Mouse (Mus musculus): ENCODE results near the gene Fam117a. TPM values are rescaled to one million over a fixed set of nuclear protein-coding genes. Genes with fewer than 3 reads are reported as not detected.

The Fam117a gene
- polyA plus RNA-seq, 1 experiment from 2014 or later, result 13.8 TPM

GRCm38 (mm10) chr11:95384319-95384972 is 47.6 kb downstream of the Fam117a start, which contains the start of gene Slc35b1:
Gene Slc35b1 (plus strand): TSS chr11:95384692.
- H3K36me3 ChIP-seq, result peaks cover 42% of the 10 kb centered on the region
- peak within 1 kb of the TSS; percentile 59 for H3K4me3 ChIP-seq
- H3K27me3 ChIP-seq, result no peaks in the 10 kb centered on the region
- peak; percentile 97 for ATAC-seq (ENCODE audit: borderline replicate concordance, extremely low read depth, low FRiP score, low TSS enrichment)
- under 1% methylated on average over 42 of the region's 42 CpGs for WGBS
- H3K4me1 ChIP-seq, result peaks cover 10% of the 10 kb centered on the region
- peak within 1 kb of the TSS; percentile 68 for H3K9ac ChIP-seq
- H3K9me3 ChIP-seq, result no peaks in the 10 kb centered on the region
- peak within 1 kb of the TSS; percentile 83 for H3K27ac ChIP-seq
- peak within 1 kb of the TSS; percentile 62 for H3K4me2 ChIP-seq

- Histone ChIP-seq H3K4me2 (peak overlapping the region; percentile 62), H3K27me3 (no peaks in the 10 kb centered on the region), H3K36me3 (peaks cover 47% of the 10 kb centered on the region), H3K27ac (peak overlapping the region; percentile 83), H3K9me3 (no peaks in the 10 kb centered on the region), H3K4me3 (peak overlapping the region; percentile 59), H3K9ac (peak overlapping the region; percentile 68), H3K4me1 (peaks cover 10% of the 10 kb centered on the region)
- 0 out of 2 replicates have a peak, but pooled peaks have one; percentile 24 for ATAC-seq (ENCODE audit: borderline replicate concordance, extremely low read depth, low FRiP score, low TSS enrichment)
- WGBS, result under 1% methylated on average over 14 of the region's 14 CpGs
Measured at GRCm38 (mm10) chr11:95384973-95385320, 48.1 kb downstream of the Fam117a start.

GRCm38 (mm10) chr11:95387354-95387753 is 50.5 kb downstream of the Fam117a start:
- Histone ChIP-seq H3K9ac (no peak overlapping the region), H3K36me3 (peaks cover 51% of the 10 kb centered on the region), H3K27ac (no peak overlapping the region), H3K4me1 (peaks cover 10% of the 10 kb centered on the region), H3K4me2 (no peak overlapping the region), H3K27me3 (no peaks in the 10 kb centered on the region), H3K9me3 (no peaks in the 10 kb centered on the region), H3K4me3 (no peak overlapping the region)
- 79% methylated on average over 7 of the region's 7 CpGs for WGBS
- ATAC-seq (ENCODE audit: borderline replicate concordance, extremely low read depth, low FRiP score, low TSS enrichment), result no peak

GRCm38 (mm10) chr11:95389006-95389405 is 52.2 kb downstream of the Fam117a start:
- WGBS, result 70% methylated on average over 3 of the region's 3 CpGs
- Histone ChIP-seq H3K9ac (no peak overlapping the region), H3K4me2 (no peak overlapping the region), H3K36me3 (peaks cover 51% of the 10 kb centered on the region), H3K4me3 (no peak overlapping the region), H3K4me1 (peaks cover 10% of the 10 kb centered on the region), H3K27me3 (no peaks in the 10 kb centered on the region), H3K9me3 (no peaks in the 10 kb centered on the region), H3K27ac (no peak overlapping the region)
- no peak for ATAC-seq (ENCODE audit: borderline replicate concordance, extremely low read depth, low FRiP score, low TSS enrichment)

GRCm38 (mm10) chr11:95390420-95390819 is 53.6 kb downstream of the Fam117a start:
- Histone ChIP-seq H3K27ac (no peak overlapping the region), H3K9ac (no peak overlapping the region), H3K27me3 (no peaks in the 10 kb centered on the region), H3K4me1 (peaks cover 9% of the 10 kb centered on the region), H3K36me3 (peaks cover 51% of the 10 kb centered on the region), H3K4me2 (no peak overlapping the region), H3K9me3 (no peaks in the 10 kb centered on the region), H3K4me3 (no peak overlapping the region)
- WGBS, result 87% methylated on average over 6 of the region's 6 CpGs
- ATAC-seq (ENCODE audit: borderline replicate concordance, extremely low read depth, low FRiP score, low TSS enrichment), result no peak

- H3K27ac ChIP-seq, result no peak overlapping the region
- WGBS, result 68% methylated on average over 4 of the region's 4 CpGs
- H3K4me3 ChIP-seq, result no peak overlapping the region
- peaks cover 48% of the 10 kb centered on the region for H3K36me3 ChIP-seq
- no peaks in the 10 kb centered on the region for H3K27me3 ChIP-seq
- H3K9me3 ChIP-seq, result no peaks in the 10 kb centered on the region
- no peak overlapping the region for H3K4me2 ChIP-seq
- peaks cover 1% of the 10 kb centered on the region; the same call in 1 of the 2 replicates for H3K4me1 ChIP-seq
- no peak overlapping the region for H3K9ac ChIP-seq
- no peak for ATAC-seq (ENCODE audit: borderline replicate concordance, extremely low read depth, low FRiP score, low TSS enrichment)
Measured at GRCm38 (mm10) chr11:95391201-95391600, 54.4 kb downstream of the Fam117a start.

- WGBS, result 72% methylated on average over 5 of the region's 5 CpGs
- H3K9me3 ChIP-seq, result no peaks in the 10 kb centered on the region
- no peak overlapping the region for H3K4me2 ChIP-seq
- H3K4me1 ChIP-seq, result no peaks in the 10 kb centered on the region
- ATAC-seq (ENCODE audit: borderline replicate concordance, extremely low read depth, low FRiP score, low TSS enrichment), result no peak
- H3K27me3 ChIP-seq, result no peaks in the 10 kb centered on the region
- H3K27ac ChIP-seq, result no peak overlapping the region
- H3K4me3 ChIP-seq, result no peak overlapping the region
- peaks cover 45% of the 10 kb centered on the region for H3K36me3 ChIP-seq
- H3K9ac ChIP-seq, result no peak overlapping the region
Measured at GRCm38 (mm10) chr11:95391743-95392142, 54.9 kb downstream of the Fam117a start.

GRCm38 (mm10) chr11:95392223-95392667 is 55.4 kb downstream of the Fam117a start:
- H3K4me3 ChIP-seq, result no peak overlapping the region
- H3K27ac ChIP-seq, result no peak overlapping the region
- H3K4me2 ChIP-seq, result no peak overlapping the region
- H3K27me3 ChIP-seq, result no peaks in the 10 kb centered on the region
- 49% methylated on average over 7 of the region's 7 CpGs for WGBS
- peaks cover 40% of the 10 kb centered on the region for H3K36me3 ChIP-seq
- H3K9ac ChIP-seq, result no peak overlapping the region
- no peak for ATAC-seq (ENCODE audit: borderline replicate concordance, extremely low read depth, low FRiP score, low TSS enrichment)
- H3K9me3 ChIP-seq, result no peaks in the 10 kb centered on the region
- no peaks in the 10 kb centered on the region for H3K4me1 ChIP-seq

GRCm38 (mm10) chr11:95392708-95393499 is 56.1 kb downstream of the Fam117a start:
- Histone ChIP-seq H3K36me3 (peaks cover 35% of the 10 kb centered on the region), H3K9me3 (no peaks in the 10 kb centered on the region), H3K27me3 (no peaks in the 10 kb centered on the region), H3K27ac (no peak overlapping the region), H3K4me2 (no peak overlapping the region), H3K4me3 (no peak overlapping the region), H3K9ac (no peak overlapping the region), H3K4me1 (no peaks in the 10 kb centered on the region)
- ATAC-seq (ENCODE audit: borderline replicate concordance, extremely low read depth, low FRiP score, low TSS enrichment), result no peak
- 66% methylated on average over 11 of the region's 11 CpGs for WGBS

- Histone ChIP-seq H3K27ac (no peak overlapping the region), H3K4me3 (no peak overlapping the region), H3K9ac (no peak overlapping the region), H3K9me3 (no peaks in the 10 kb centered on the region), H3K4me1 (no peaks in the 10 kb centered on the region), H3K36me3 (peaks cover 29% of the 10 kb centered on the region), H3K4me2 (no peak overlapping the region), H3K27me3 (no peaks in the 10 kb centered on the region)
- ATAC-seq (ENCODE audit: borderline replicate concordance, extremely low read depth, low FRiP score, low TSS enrichment), result no peak
- WGBS, result 27% methylated on average over 5 of the region's 5 CpGs
Measured at GRCm38 (mm10) chr11:95393500-95393816, 56.6 kb downstream of the Fam117a start.

- Histone ChIP-seq H3K4me3 (no peak overlapping the region), H3K4me1 (no peaks in the 10 kb centered on the region), H3K4me2 (no peak overlapping the region), H3K27ac (no peak overlapping the region), H3K9ac (no peak overlapping the region), H3K9me3 (no peaks in the 10 kb centered on the region), H3K27me3 (no peaks in the 10 kb centered on the region), H3K36me3 (peaks cover 23% of the 10 kb centered on the region)
- ATAC-seq (ENCODE audit: borderline replicate concordance, extremely low read depth, low FRiP score, low TSS enrichment), result no peak
- WGBS, result 46% methylated on average over 5 of the region's 5 CpGs
Measured at GRCm38 (mm10) chr11:95394112-95394511, 57.3 kb downstream of the Fam117a start.

GRCm38 (mm10) chr11:95396548-95396947 is 59.7 kb downstream of the Fam117a start:
- ATAC-seq (ENCODE audit: borderline replicate concordance, extremely low read depth, low FRiP score, low TSS enrichment), result no peak
- Histone ChIP-seq H3K4me1 (no peaks in the 10 kb centered on the region), H3K27me3 (peaks cover 4% of the 10 kb centered on the region; the same call in 1 of the 2 replicates), H3K4me2 (no peak overlapping the region), H3K27ac (no peak overlapping the region), H3K9ac (no peak overlapping the region; the same call in 1 of the 2 replicates), H3K4me3 (no peak overlapping the region), H3K36me3 (peaks cover 3% of the 10 kb centered on the region; the same call in 1 of the 2 replicates), H3K9me3 (no peaks in the 10 kb centered on the region)
- 45% methylated on average over 1 of the region's 1 CpGs for WGBS

Measured in lung, embryonic 15.5 days (tissue).